Comparison of ENCODE assay signal across 10 mouse cellular contexts in the genomic region with DNA sequence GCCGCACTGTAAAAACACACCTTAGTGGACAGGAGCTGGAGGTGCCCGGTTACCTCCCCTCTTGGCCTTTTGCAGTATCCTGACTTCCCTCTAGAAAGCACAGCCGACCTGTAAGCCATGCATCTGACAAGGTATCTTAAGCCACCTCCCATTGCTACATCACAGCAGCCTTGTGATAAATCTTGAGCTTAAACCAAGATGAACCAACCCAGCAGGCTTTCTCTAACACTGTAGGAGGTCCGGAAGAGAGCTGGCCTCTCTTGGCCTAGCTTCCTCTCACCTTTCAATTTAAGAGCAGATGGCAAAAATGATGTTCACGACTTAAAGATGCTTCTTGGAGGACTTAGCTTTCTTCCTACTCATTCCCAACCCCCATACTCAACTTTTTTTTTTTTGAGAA. TPM values are rescaled to one million over a fixed set of nuclear protein-coding genes. Genes with fewer than 3 reads are reported as not detected.
DNase-seq lines count a peak whose midpoint lies in the region; ATAC-seq and TF ChIP-seq lines count a peak whose summit lies in the region.
"Had no signal": no experiment of that assay in that cellular context is flagged by ENCODE, and none has a peak within 500 bp of the region (broad histone marks: within the 10 kb centered on the region; RNA-seq: fewer than 3 reads in every experiment).

No protein-coding gene starts in this region.

- H3K27me3 ChIP-seq in forebrain, embryonic 12.5 days, result peaks cover 19% of the 10 kb centered on the region; the same call in 1 of the 2 replicates
- peaks cover 3% of the 10 kb centered on the region for H3K27me3 ChIP-seq in forebrain, postnatal 0 days (ENCODE audit: insufficient read depth, low read length)
- H3K27me3 ChIP-seq in hindbrain, postnatal 0 days (ENCODE audit: insufficient read depth, low read length), result no peaks in the 10 kb centered on the region
- no peaks in the 10 kb centered on the region for H3K27me3 ChIP-seq in midbrain, embryonic 16.5 days (ENCODE audit: control insufficient read depth, insufficient read depth, low read depth, low read length)

- peaks cover 1% of the 10 kb centered on the region; the same call in 1 of the 2 replicates for H3K36me3 ChIP-seq in forebrain, embryonic 12.5 days (replicated peaks)
- H3K36me3 ChIP-seq in forebrain, postnatal 0 days (ENCODE audit: insufficient read depth), result no peaks in the 10 kb centered on the region
- H3K36me3 ChIP-seq in hindbrain, postnatal 0 days (ENCODE audit: insufficient read depth, low read length), result no peaks in the 10 kb centered on the region
- no peaks in the 10 kb centered on the region for H3K36me3 ChIP-seq in midbrain, embryonic 16.5 days (ENCODE audit: control insufficient read depth, insufficient read depth, low read length)

- H3K4me1 ChIP-seq in forebrain, embryonic 12.5 days, result peaks cover 93% of the 10 kb centered on the region
- H3K4me1 ChIP-seq in forebrain, postnatal 0 days (ENCODE audit: insufficient read depth), result peaks cover 13% of the 10 kb centered on the region
- peaks cover 53% of the 10 kb centered on the region for H3K4me1 ChIP-seq in hindbrain, postnatal 0 days (ENCODE audit: insufficient read depth, low read length)
- peaks cover 38% of the 10 kb centered on the region for H3K4me1 ChIP-seq in midbrain, embryonic 16.5 days (ENCODE audit: control insufficient read depth, insufficient read depth, low read length)

- H3K4me2 ChIP-seq in forebrain, embryonic 12.5 days, result peak overlapping the region; percentile 44
- H3K4me2 ChIP-seq in forebrain, postnatal 0 days (ENCODE audit: low read depth), result no peak overlapping the region
- peak overlapping the region; percentile 92 for H3K4me2 ChIP-seq in hindbrain, postnatal 0 days (ENCODE audit: low read depth, low read length)
- 0 out of 2 replicates have a peak overlapping the region, but pooled peaks have one; percentile 24 for H3K4me2 ChIP-seq in midbrain, embryonic 16.5 days (ENCODE audit: low read length)

- WGBS in forebrain, embryonic 12.5 days, result 31% methylated on average over 5 of the region's 5 CpGs
- 37% methylated on average over 5 of the region's 5 CpGs for WGBS in forebrain, postnatal 0 days
- 32% methylated on average over 5 of the region's 5 CpGs for WGBS in hindbrain, postnatal 0 days
- WGBS in midbrain, embryonic 16.5 days, result 29% methylated on average over 5 of the region's 5 CpGs

- no peak for ATAC-seq in forebrain, embryonic 12.5 days (ENCODE audit: low FRiP score)
- ATAC-seq in forebrain, postnatal 0 days, result no peak
- no peak for ATAC-seq in hindbrain, postnatal 0 days
- no peak for ATAC-seq in midbrain, embryonic 16.5 days

- TF ChIP-seq CTCF in forebrain, postnatal 0 days (IDR thresholded peaks at IDR 0.05; ENCODE audit: low read depth), result no peak
- TF ChIP-seq CTCF in hindbrain, postnatal 0 days (IDR thresholded peaks at IDR 0.05; ENCODE audit: low read depth), result no peak

- no peak for DNase-seq in forebrain, postnatal 0 days
- peak; percentile 26 for DNase-seq in ZHBTc4 (ENCODE audit: low read depth, low spot score)
- no peak for DNase-seq in hindbrain, postnatal 0 days (ENCODE audit: low spot score)
- no peak for DNase-seq in thymus, postnatal 14 days
- DNase-seq in urinary bladder, postnatal 10 days (ENCODE audit: low spot score), result no peak
- no peak for DNase-seq in c-Kit-positive CD71-positive TER-119-positive erythroid progenitor cells, embryonic 14.5 days (ENCODE audit: low spot score)
- DNase-seq: heart, adult 11 months; kidney, adult 9 months had no signal

- no peak overlapping the region for H3K9ac ChIP-seq in forebrain, embryonic 12.5 days
- no peak overlapping the region for H3K9ac ChIP-seq in forebrain, postnatal 0 days
- H3K9ac ChIP-seq in hindbrain, postnatal 0 days (replicated peaks; ENCODE audit: low read length), result no peak overlapping the region; the same call in 1 of the 2 replicates
- H3K9ac ChIP-seq in midbrain, embryonic 16.5 days (ENCODE audit: low read depth, low read length), result no peak overlapping the region

- peak overlapping the region; percentile 89 for H3K27ac ChIP-seq in forebrain, embryonic 12.5 days
- H3K27ac ChIP-seq in forebrain, postnatal 0 days (ENCODE audit: low read depth, low read length), result no peak overlapping the region
- peak overlapping the region; percentile 60 for H3K27ac ChIP-seq in hindbrain, postnatal 0 days
- H3K27ac ChIP-seq in midbrain, embryonic 16.5 days (ENCODE audit: low read length), result no peak overlapping the region

- H3K9me3 ChIP-seq in forebrain, embryonic 12.5 days, result no peaks in the 10 kb centered on the region
- no peaks in the 10 kb centered on the region for H3K9me3 ChIP-seq in forebrain, postnatal 0 days (ENCODE audit: low read length)
- H3K9me3 ChIP-seq in hindbrain, postnatal 0 days (ENCODE audit: low read length), result no peaks in the 10 kb centered on the region
- no peaks in the 10 kb centered on the region for H3K9me3 ChIP-seq in midbrain, embryonic 16.5 days (replicated peaks; ENCODE audit: control insufficient read depth, low read length, poor library complexity, severe bottlenecking)

- H3K4me3 ChIP-seq in forebrain, embryonic 12.5 days (replicated peaks), result no peak overlapping the region
- H3K4me3 ChIP-seq in forebrain, postnatal 0 days (ENCODE audit: low read depth, low read length), result no peak overlapping the region
- peak overlapping the region; percentile 7; the same call in 1 of the 2 replicates for H3K4me3 ChIP-seq in hindbrain, postnatal 0 days (ENCODE audit: low read length)
- no peak overlapping the region for H3K4me3 ChIP-seq in midbrain, embryonic 16.5 days (ENCODE audit: low read depth, low read length)

RNA-seq across cellular contexts. Expression of a gene that starts 17.5 kb away (rescaled TPM):
- 24.0 and 24.4 TPM in 2 replicates for polyA plus RNA-seq in forebrain, embryonic 12.5 days (2016; fragmentation: Nextera tagmentation; extraction: Ambion mirVana)
- 11.7 and 26.5 TPM in 2 replicates for total RNA-seq in forebrain, postnatal 0 days (2014; rRNA removed)
- polyA plus RNA-seq in forebrain, postnatal 0 days (2015; fragmentation: Nextera tagmentation; extraction: Ambion mirVana), result 2.7 and 4.8 TPM in 2 replicates
- total RNA-seq in hindbrain, postnatal 0 days (2014; rRNA removed), result 39.0 and 58.4 TPM in 2 replicates
- polyA plus RNA-seq in hindbrain, postnatal 0 days (2015; fragmentation: Nextera tagmentation; extraction: Ambion mirVana), result 9.6 and 10.4 TPM in 2 replicates
- 14.3 and 15.0 TPM in 2 replicates for polyA plus RNA-seq in midbrain, embryonic 16.5 days (2015; fragmentation: Nextera tagmentation; extraction: Ambion mirVana)

RNA-seq across cellular contexts. Expression of a gene that starts 58.8 kb away (rescaled TPM):
- 21.0 and 23.0 TPM in 2 replicates for polyA plus RNA-seq in forebrain, embryonic 12.5 days (2016; fragmentation: Nextera tagmentation; extraction: Ambion mirVana)
- total RNA-seq in forebrain, postnatal 0 days (2014; rRNA removed), result 9.3 and 12.2 TPM in 2 replicates
- polyA plus RNA-seq in forebrain, postnatal 0 days (2015; fragmentation: Nextera tagmentation; extraction: Ambion mirVana), result 7.4 and 8.0 TPM in 2 replicates
- total RNA-seq in hindbrain, postnatal 0 days (2014; rRNA removed), result 17.7 and 25.9 TPM in 2 replicates
- polyA plus RNA-seq in hindbrain, postnatal 0 days (2015; fragmentation: Nextera tagmentation; extraction: Ambion mirVana), result 11.4 and 11.9 TPM in 2 replicates
- polyA plus RNA-seq in midbrain, embryonic 16.5 days (2015; fragmentation: Nextera tagmentation; extraction: Ambion mirVana), result 14.2 and 15.2 TPM in 2 replicates

Comparison
In these comparisons a context has a peak if more than half of its experiments do, and no peak if none do; other contexts are left out.
1. H3K27ac ChIP-seq: peak in forebrain, embryonic 12.5 days (single experiment) and hindbrain, postnatal 0 days (single experiment); none in forebrain, postnatal 0 days (single experiment) and midbrain, embryonic 16.5 days (single experiment).